Mouse (Mus musculus): ENCODE measurements at regions not wholly inside any gene's neighbourhood (a gene's known extent, or its start where the extent isn't known, plus 50 kb on each side); places are given as distances from the start of the nearest gene placed in this dataset.

- no peak overlapping the region for H3K4me3 ChIP-seq (replicated peaks in 1 of 3; ENCODE audit: low read depth in 2 of 3, low read length in 2 of 3, poor library complexity in 1 of 3)
- no peak overlapping the region for H3K9ac ChIP-seq (ENCODE audit: insufficient read depth, low read depth)
- TF ChIP-seq PAX5 (IDR thresholded peaks at IDR 0.05; ENCODE audit: low read length) (no peak), MXI1 (IDR thresholded peaks at IDR 0.05; ENCODE audit: low read depth, low read length) (no peak), ETS1 (conservative IDR thresholded peaks at IDR 0.05; ENCODE audit: low read depth, low read length) (no peak), USF2 (conservative IDR thresholded peaks at IDR 0.05; ENCODE audit: low read depth, low read length) (no peak), TBP (conservative IDR thresholded peaks at IDR 0.05; ENCODE audit: low read depth, low read length) (no peak), POLR2AphosphoS2 (IDR thresholded peaks at IDR 0.05; ENCODE audit: low read depth, low read length) (no peak), CHD1 (IDR thresholded peaks at IDR 0.05; ENCODE audit: low read depth, low read length) (no peak), JUN (IDR thresholded peaks at IDR 0.05; ENCODE audit: insufficient read depth, low read depth, low read length) (no peak), GABPA (IDR thresholded peaks at IDR 0.05; ENCODE audit: insufficient replicate concordance, low read depth, low read length) (no peak), SIN3A (IDR thresholded peaks at IDR 0.05; ENCODE audit: low read length) (no peak), RAD21 (IDR thresholded peaks at IDR 0.05; ENCODE audit: low read depth, low read length) (no peak), EP300 (IDR thresholded peaks at IDR 0.05; ENCODE audit: low read length) (no peak), ZNF384 (IDR thresholded peaks at IDR 0.05; ENCODE audit: low read depth, low read length) (no peak), HCFC1 (IDR thresholded peaks at IDR 0.05; ENCODE audit: low read depth, low read length) (no peak), JUND (conservative IDR thresholded peaks at IDR 0.05; ENCODE audit: low read depth, low read length) (no peak), ZKSCAN1 (IDR thresholded peaks at IDR 0.05; ENCODE audit: borderline replicate concordance, low read depth, low read length) (no peak), UBTF (IDR thresholded peaks at IDR 0.05; ENCODE audit: low read depth, low read length) (no peak), MYC (IDR thresholded peaks at IDR 0.05; ENCODE audit: low read depth, low read length) (no peak)
- dilution Hi-C loops (cut with MboI; ENCODE audit: extremely low pct_ligation_motif_present, extremely low pct_unique_long_range_greater_than_20kb, low sequenced_read_pairs): no loop called here
- in situ Hi-C loops (cut with MboI; ENCODE audit: low pct_ligation_motif_present, low pct_unique_long_range_greater_than_20kb, low sequenced_read_pairs): loop anchor here (25.0 kb wide), 1 partner anchor 362 kb away; no protein-coding TSS in a partner anchor
- H3K27ac ChIP-seq (ENCODE audit: insufficient read depth, low read depth): no peak overlapping the region
- no peaks in the 10 kb centered on the region for H3K79me2 ChIP-seq (replicated peaks; ENCODE audit: control insufficient read depth, extremely low read depth, insufficient read depth, poor library complexity, severe bottlenecking)
- H3K27me3 ChIP-seq (replicated peaks): no peaks in the 10 kb centered on the region
- peaks cover 2 to 4% of the 10 kb centered on the region in 2 experiments for H3K36me3 ChIP-seq (replicated peaks in 1 of 2; ENCODE audit: control insufficient read depth in 1 of 2, insufficient read depth in 1 of 2, low read length in 1 of 2)
- H3K4me1 ChIP-seq (ENCODE audit: control insufficient read depth in 1 of 2, insufficient read depth in 2 of 2): peaks cover 0 to 16% of the 10 kb centered on the region in 2 experiments; a peak in 2 of 4 replicates
- no peak overlapping the region for H3K4me2 ChIP-seq (ENCODE audit: insufficient read depth, low read depth, poor library complexity, severe bottlenecking)
- no peaks in the 10 kb centered on the region for H3K9me3 ChIP-seq (replicated peaks; ENCODE audit: low read length)
- no peak for DNase-seq (ENCODE audit: extremely low read depth)
Observed at GRCm38 (mm10) chr8:82699221-82699620, 74.7 kb downstream of the Zfp330 start.

DNA sequence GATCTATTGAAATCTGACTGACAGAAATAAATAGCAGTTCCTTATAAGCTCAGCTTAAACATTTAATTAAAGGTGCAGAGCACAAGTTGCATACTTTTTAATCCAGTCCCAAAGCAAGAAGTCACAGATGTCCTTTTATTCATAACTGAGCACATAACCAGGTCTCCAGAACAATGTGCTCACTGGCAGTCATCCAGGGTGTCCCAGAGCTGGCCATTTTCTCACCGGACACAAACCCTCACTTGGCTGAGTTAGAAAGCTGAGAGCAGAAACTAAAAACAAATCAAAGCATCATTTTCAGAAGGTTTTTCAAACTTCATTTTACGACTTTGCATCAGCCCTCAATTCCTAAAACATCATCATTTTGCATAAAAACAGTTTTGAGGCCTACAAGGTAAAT, 75.9 kb downstream of the Zfp330 start:
- Histone ChIP-seq H3K27me3 (replicated peaks) (no peaks in the 10 kb centered on the region), H3K27ac (ENCODE audit: insufficient read depth, low read depth) (no peak overlapping the region), H3K9ac (ENCODE audit: insufficient read depth, low read depth) (no peak overlapping the region), H3K4me3 (replicated peaks in 1 of 3; ENCODE audit: low read depth in 2 of 3, low read length in 2 of 3, poor library complexity in 1 of 3) (no peak overlapping the region), H3K4me1 (ENCODE audit: control insufficient read depth in 1 of 2, insufficient read depth in 2 of 2) (peaks cover 0 to 16% of the 10 kb centered on the region in 2 experiments; a peak in 2 of 4 replicates), H3K4me2 (ENCODE audit: insufficient read depth, low read depth, poor library complexity, severe bottlenecking) (no peak overlapping the region), H3K79me2 (replicated peaks; ENCODE audit: control insufficient read depth, extremely low read depth, insufficient read depth, poor library complexity, severe bottlenecking) (no peaks in the 10 kb centered on the region), H3K9me3 (replicated peaks; ENCODE audit: low read length) (no peaks in the 10 kb centered on the region), H3K36me3 (replicated peaks in 1 of 2; ENCODE audit: control insufficient read depth in 1 of 2, insufficient read depth in 1 of 2, low read length in 1 of 2) (peaks cover 4% of the 10 kb centered on the region in 2 experiments)
- dilution Hi-C loops (cut with MboI; ENCODE audit: extremely low pct_ligation_motif_present, extremely low pct_unique_long_range_greater_than_20kb, low sequenced_read_pairs) (no loop called here), in situ Hi-C loops (cut with MboI; ENCODE audit: low pct_ligation_motif_present, low pct_unique_long_range_greater_than_20kb, low sequenced_read_pairs) (loop anchor here (25.0 kb wide), 1 partner anchor 361 kb away; no protein-coding TSS in a partner anchor)
- TF ChIP-seq USF1 (IDR thresholded peaks at IDR 0.05; ENCODE audit: low read depth, low read length): no peak
- no peak for TF ChIP-seq MXI1 (IDR thresholded peaks at IDR 0.05; ENCODE audit: low read depth, low read length)
- no peak for TF ChIP-seq RAD21 (IDR thresholded peaks at IDR 0.05; ENCODE audit: low read depth, low read length)
- TF ChIP-seq BHLHE40 (IDR thresholded peaks at IDR 0.05; ENCODE audit: low read depth, low read length): no peak
- no peak for TF ChIP-seq CTCF (conservative IDR thresholded peaks at IDR 0.05 in 1 of 2, IDR thresholded peaks at IDR 0.05 in 1 of 2; ENCODE audit: low read depth in 2 of 2, low read length in 2 of 2)
- no peak for TF ChIP-seq ZKSCAN1 (IDR thresholded peaks at IDR 0.05; ENCODE audit: borderline replicate concordance, low read depth, low read length)
- no peak for TF ChIP-seq HCFC1 (IDR thresholded peaks at IDR 0.05; ENCODE audit: low read depth, low read length)
- TF ChIP-seq TBP (conservative IDR thresholded peaks at IDR 0.05; ENCODE audit: low read depth, low read length): no peak
- no peak for TF ChIP-seq E2F4 (IDR thresholded peaks at IDR 0.05; ENCODE audit: insufficient replicate concordance, low read depth, low read length)
- no peak for TF ChIP-seq CHD1 (IDR thresholded peaks at IDR 0.05; ENCODE audit: low read depth, low read length)
- TF ChIP-seq IRF4 (IDR thresholded peaks at IDR 0.05; ENCODE audit: low read depth, low read length): no peak
- TF ChIP-seq ELF1 (IDR thresholded peaks at IDR 0.05; ENCODE audit: low read depth, low read length): no peak
- TF ChIP-seq MAZ (IDR thresholded peaks at IDR 0.05; ENCODE audit: low read depth, low read length): no peak
- no peak for TF ChIP-seq USF2 (conservative IDR thresholded peaks at IDR 0.05; ENCODE audit: low read depth, low read length)
- no peak for TF ChIP-seq MYC (IDR thresholded peaks at IDR 0.05; ENCODE audit: low read depth, low read length)
- no peak for TF ChIP-seq ZMIZ1 (IDR thresholded peaks at IDR 0.05; ENCODE audit: low read depth, low read length)
- DNase-seq (ENCODE audit: extremely low read depth): no peak
